Mouse (Mus musculus) liver, embryonic 12.5 days (tissue): ENCODE measurements around the gene Glipr1. TPM values are rescaled to one million over a fixed set of nuclear protein-coding genes. Genes with fewer than 3 reads are reported as not detected.

Experiments used
- ATAC-seq: fragments of 200-750 bp; cut with Nextera tagmentation; 2 replicates; pipeline ENCODE4 v1.8.0; 2017; ENCODE audit warnings: moderate number of reproducible peaks, mild to moderate bottlenecking, moderate library complexity
- H3K27ac ChIP-seq: fragments of 300-500 bp; sonication (generic); 2 replicates; pipeline ENCODE4 v1.5.1; 2016; ENCODE audit warnings: mild to moderate bottlenecking
- H3K27me3 ChIP-seq: fragments of 300-500 bp; sonication (generic); replicated peaks from 2 replicates; pipeline ENCODE4 v1.6.1; 2016; ENCODE audit warnings: mild to moderate bottlenecking, moderate library complexity
- H3K36me3 ChIP-seq: fragments of 300-500 bp; sonication (generic); 2 replicates; pipeline ENCODE4 v1.6.1; 2016; ENCODE audit warnings: mild to moderate bottlenecking, moderate library complexity
- H3K4me1 ChIP-seq: fragments of 300-500 bp; sonication (generic); 2 replicates; pipeline ENCODE4 v1.6.1; 2016
- H3K4me2 ChIP-seq: fragments of 300-500 bp; sonication (generic); 2 replicates; pipeline ENCODE4 v1.6.1; 2016; ENCODE audit warnings: mild to moderate bottlenecking, moderate library complexity
- H3K4me3 ChIP-seq: fragments of 300-500 bp; sonication (generic); 2 replicates; pipeline ENCODE4 v1.5.1; 2016; ENCODE audit warnings: mild to moderate bottlenecking, moderate library complexity
- H3K9ac ChIP-seq: fragments of 300-500 bp; sonication (generic); 2 replicates; pipeline ENCODE4 v1.6.1; 2016; ENCODE audit warnings: mild to moderate bottlenecking, moderate library complexity
- H3K9me3 ChIP-seq: fragments of 300-500 bp; sonication (generic); replicated peaks from 2 replicates; pipeline ENCODE4 v1.6.1; 2016; ENCODE audit warnings: mild to moderate bottlenecking, moderate library complexity
- WGBS: fragments of 180-500 bp; shearing (Covaris S2); methylation state at CpG from one replicate; pipeline ENCODE4 v1.1.7; 2016; ENCODE audit not compliant: insufficient replicate concordance; 5-methylcytosine and 5-hydroxymethylcytosine counted together
- polyA plus RNA-seq: library from polyadenylated mRNA; unstranded; fragments of >200 nt; fragmentation: Nextera tagmentation; extraction: Ambion mirVana; gene quantifications from 2 replicates; pipeline ENCODE4 v1.2.1, GENCODE M21; 2016

The Glipr1 gene
- polyA plus RNA-seq, 1 experiment from 2014 or later: 6.9 TPM

GRCm38 (mm10) chr10:111958046-111958421, 44.4 kb downstream of the Glipr1 start:
- no peak overlapping the region for H3K4me3 ChIP-seq
- no peak overlapping the region for H3K4me2 ChIP-seq
- no peaks in the 10 kb centered on the region for H3K9me3 ChIP-seq
- H3K27me3 ChIP-seq: no peaks in the 10 kb centered on the region
- no peak overlapping the region for H3K9ac ChIP-seq
- H3K27ac ChIP-seq: no peak overlapping the region
- no peaks in the 10 kb centered on the region for H3K36me3 ChIP-seq
- no peak for ATAC-seq
- H3K4me1 ChIP-seq: no peaks in the 10 kb centered on the region
- 32% methylated on average over 4 of the region's 4 CpGs for WGBS

DNA sequence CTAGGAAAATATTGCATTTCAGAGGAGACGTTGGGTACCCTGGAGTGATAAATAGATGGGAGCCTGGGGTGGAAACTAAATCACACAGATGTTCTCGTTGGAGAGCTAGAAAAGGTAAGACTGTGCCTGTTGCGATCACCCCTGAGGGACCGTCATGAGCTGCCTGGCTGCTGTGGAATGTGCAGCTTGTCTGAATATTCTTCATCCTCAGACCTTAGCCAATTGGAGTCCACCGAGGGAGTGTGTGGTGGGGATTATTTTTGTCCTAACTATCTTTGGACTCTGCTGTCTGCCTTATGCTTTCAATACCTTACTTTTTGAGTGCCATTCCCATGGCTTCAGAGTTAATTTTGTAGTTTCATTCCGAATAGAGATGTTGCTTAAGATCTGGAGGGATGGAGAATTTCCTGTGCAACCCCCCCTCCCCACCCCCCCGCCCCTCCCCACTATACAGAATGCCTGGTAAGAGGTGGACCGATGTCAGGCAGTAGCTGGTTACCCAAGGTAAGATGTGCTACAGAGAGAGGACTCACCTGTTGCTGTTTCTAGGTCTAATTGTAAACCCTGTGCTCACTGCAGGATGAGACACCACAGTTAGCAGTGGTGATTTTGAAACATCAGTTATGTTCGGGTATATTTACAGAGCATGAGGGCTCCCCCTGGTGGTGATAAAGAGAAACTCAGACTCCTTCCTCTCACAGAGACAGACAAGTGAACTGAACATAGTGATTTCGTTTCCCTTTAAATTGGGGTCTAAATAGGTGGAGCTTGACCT, 45.0 kb downstream of the Glipr1 start:
- Histone ChIP-seq H3K4me2 (no peak overlapping the region), H3K27me3 (no peaks in the 10 kb centered on the region), H3K27ac (no peak overlapping the region), H3K9ac (no peak overlapping the region), H3K36me3 (no peaks in the 10 kb centered on the region), H3K9me3 (no peaks in the 10 kb centered on the region), H3K4me1 (no peaks in the 10 kb centered on the region), H3K4me3 (no peak overlapping the region)
- ATAC-seq: peak; percentile 54; the same call in 1 of the 2 replicates
- WGBS: 52% methylated on average over 10 of the region's 10 CpGs

- no peak overlapping the region for H3K9ac ChIP-seq
- H3K27me3 ChIP-seq: no peaks in the 10 kb centered on the region
- no peaks in the 10 kb centered on the region for H3K9me3 ChIP-seq
- no peak overlapping the region for H3K27ac ChIP-seq
- H3K4me3 ChIP-seq: no peak overlapping the region
- H3K36me3 ChIP-seq: no peaks in the 10 kb centered on the region
- no peak for ATAC-seq
- 78% methylated on average over 2 of the region's 2 CpGs for WGBS
- no peaks in the 10 kb centered on the region for H3K4me1 ChIP-seq
- no peak overlapping the region for H3K4me2 ChIP-seq
These were observed 46.6 kb downstream of the Glipr1 start for GRCm38 (mm10) chr10:111955836-111956235.

- Histone ChIP-seq H3K9me3 (no peaks in the 10 kb centered on the region), H3K27me3 (no peaks in the 10 kb centered on the region), H3K27ac (no peak overlapping the region), H3K9ac (no peak overlapping the region), H3K4me2 (no peak overlapping the region), H3K4me1 (no peaks in the 10 kb centered on the region), H3K36me3 (no peaks in the 10 kb centered on the region), H3K4me3 (no peak overlapping the region)
- WGBS: 58% methylated on average over 4 of the region's 4 CpGs
- no peak for ATAC-seq
These were observed 53.4 kb downstream of the Glipr1 start for GRCm38 (mm10) chr10:111949008-111949407.

DNA sequence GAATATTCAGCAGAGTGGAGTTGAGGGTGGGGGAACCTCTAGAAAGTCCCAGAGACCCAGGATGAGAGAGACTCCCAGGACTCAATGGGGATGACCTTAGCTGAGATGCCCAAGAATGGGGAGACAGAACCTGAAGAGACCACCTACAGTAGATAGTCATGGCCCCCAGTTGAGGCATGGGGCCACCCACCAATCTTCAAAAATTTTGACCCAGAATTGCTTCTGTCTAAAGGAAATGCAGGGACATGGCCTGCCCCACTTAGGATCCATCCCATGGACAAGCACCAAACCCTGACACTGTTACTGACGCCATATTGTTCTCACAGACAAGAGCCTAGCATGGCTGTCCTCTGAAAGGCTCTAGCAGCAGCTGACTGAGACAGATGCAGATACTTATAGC, 54.4 kb downstream of the Glipr1 start:
- H3K4me1 ChIP-seq: no peaks in the 10 kb centered on the region
- H3K4me2 ChIP-seq: no peak overlapping the region
- no peak overlapping the region for H3K27ac ChIP-seq
- H3K9ac ChIP-seq: no peak overlapping the region
- H3K9me3 ChIP-seq: no peaks in the 10 kb centered on the region
- H3K27me3 ChIP-seq: no peaks in the 10 kb centered on the region
- no peak for ATAC-seq
- no peak overlapping the region for H3K4me3 ChIP-seq
- WGBS: 72% methylated on average over 1 of the region's 1 CpGs
- no peaks in the 10 kb centered on the region for H3K36me3 ChIP-seq

DNA sequence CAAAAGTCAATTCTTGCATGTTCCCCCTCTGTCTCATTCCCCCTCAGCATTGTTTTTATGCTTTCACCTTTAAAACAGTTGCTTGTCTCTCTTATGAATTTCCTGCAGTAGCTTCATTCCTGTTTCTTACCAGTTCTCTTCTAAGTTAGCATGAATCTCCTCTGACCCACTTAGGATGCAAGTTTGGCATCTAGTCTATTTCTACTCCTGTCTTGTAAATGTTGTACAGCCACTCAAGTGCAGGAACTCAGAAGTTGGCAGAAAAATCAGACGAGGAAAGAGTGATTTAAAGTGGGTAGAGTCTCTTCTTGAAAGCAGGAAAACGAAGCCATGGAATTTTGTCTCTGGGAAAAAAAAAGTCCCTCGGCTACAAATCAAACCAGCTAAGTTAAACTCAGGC, 56.9 kb downstream of the Glipr1 start:
- H3K36me3 ChIP-seq: no peaks in the 10 kb centered on the region
- H3K4me2 ChIP-seq: no peak overlapping the region
- no peak overlapping the region for H3K9ac ChIP-seq
- H3K27me3 ChIP-seq: no peaks in the 10 kb centered on the region
- no peaks in the 10 kb centered on the region for H3K9me3 ChIP-seq
- H3K4me3 ChIP-seq: no peak overlapping the region
- H3K4me1 ChIP-seq: no peaks in the 10 kb centered on the region
- ATAC-seq: no peak
- H3K27ac ChIP-seq: no peak overlapping the region
- 48% methylated on average over 3 of the region's 3 CpGs for WGBS

DNA sequence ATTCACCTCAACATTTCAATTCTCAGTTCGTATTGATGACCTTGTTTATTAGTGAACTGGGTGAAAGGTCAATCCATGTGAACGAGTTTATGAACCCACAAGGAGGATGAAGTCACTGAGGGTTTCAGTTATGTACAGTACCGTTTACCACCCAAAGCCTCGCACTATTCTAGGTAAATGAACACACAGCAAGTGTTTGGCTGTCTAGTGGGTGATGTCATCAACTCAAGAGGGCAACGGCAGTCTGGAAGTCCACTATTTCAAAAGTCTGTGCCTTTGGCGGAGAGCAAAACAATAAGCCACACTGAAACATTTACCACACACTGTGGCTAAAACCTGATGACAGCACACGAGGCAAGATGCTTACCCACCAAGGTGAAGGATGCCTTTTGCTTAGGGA, 59.4 kb downstream of the Glipr1 start:
- WGBS: 70% methylated on average over 7 of the region's 7 CpGs
- no peak overlapping the region for H3K4me2 ChIP-seq
- ATAC-seq: no peak
- no peaks in the 10 kb centered on the region for H3K36me3 ChIP-seq
- H3K27me3 ChIP-seq: no peaks in the 10 kb centered on the region
- no peak overlapping the region for H3K9ac ChIP-seq
- H3K9me3 ChIP-seq: no peaks in the 10 kb centered on the region
- H3K27ac ChIP-seq: no peak overlapping the region
- H3K4me1 ChIP-seq: no peaks in the 10 kb centered on the region
- no peak overlapping the region for H3K4me3 ChIP-seq

DNA sequence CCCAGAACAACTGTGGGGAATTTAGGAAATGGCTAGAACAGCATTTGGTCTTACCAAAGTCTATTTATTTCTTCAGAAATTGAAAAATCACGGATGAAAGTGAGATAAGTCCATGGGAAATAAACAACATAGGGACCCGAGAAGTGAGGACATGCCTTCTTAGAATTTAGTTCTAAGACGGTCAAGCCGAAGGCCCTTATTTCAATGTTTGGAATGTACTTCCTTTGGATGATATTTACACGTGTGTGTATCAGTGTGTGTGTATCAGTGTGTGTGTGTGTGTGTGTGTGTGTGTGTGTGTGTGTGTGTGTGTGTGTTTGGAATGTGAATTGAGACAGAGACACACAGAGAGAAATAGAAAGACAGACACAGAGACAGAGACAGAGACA, 65.3 kb downstream of the Glipr1 start:
- H3K4me3 ChIP-seq: no peak overlapping the region
- WGBS: 60% methylated on average over 5 of the region's 5 CpGs
- no peaks in the 10 kb centered on the region for H3K4me1 ChIP-seq
- no peak overlapping the region for H3K9ac ChIP-seq
- no peak overlapping the region for H3K27ac ChIP-seq
- no peak for ATAC-seq
- no peak overlapping the region for H3K4me2 ChIP-seq
- H3K9me3 ChIP-seq: no peaks in the 10 kb centered on the region
- H3K36me3 ChIP-seq: no peaks in the 10 kb centered on the region
- H3K27me3 ChIP-seq: no peaks in the 10 kb centered on the region

DNA sequence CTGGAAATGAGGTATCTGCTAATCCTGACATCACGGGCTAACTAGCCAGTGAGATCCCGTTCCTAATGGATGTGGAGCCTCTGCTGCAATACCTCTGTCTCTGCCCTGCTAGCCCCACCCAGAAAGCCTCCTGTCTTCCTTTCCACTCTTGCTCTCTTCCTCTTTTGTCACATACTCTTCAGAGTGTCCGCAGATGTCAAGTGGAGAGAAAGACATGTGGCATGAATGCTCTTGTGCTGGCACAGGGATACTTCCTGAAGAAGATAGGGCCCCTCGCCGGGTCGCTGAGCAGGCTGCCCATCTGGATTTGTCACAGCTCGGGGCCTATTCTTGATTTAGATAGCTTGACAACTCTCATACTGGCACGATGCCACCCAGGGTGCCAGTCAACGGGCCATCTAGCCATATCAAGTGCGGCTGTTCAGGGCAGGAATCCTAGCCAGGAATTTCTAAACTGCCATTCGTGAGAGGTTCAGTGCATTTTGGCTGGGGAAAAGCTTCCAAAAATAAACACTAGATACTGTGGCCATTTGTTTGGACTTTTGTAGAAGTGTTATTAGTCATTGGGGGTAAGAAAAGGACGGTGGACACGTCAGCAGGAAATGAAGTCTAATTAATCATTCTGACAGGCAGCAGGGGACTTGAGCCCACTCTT, 65.8 kb downstream of the Glipr1 start:
- Histone ChIP-seq H3K9ac (no peak overlapping the region), H3K27ac (peak overlapping the region; percentile 12; the same call in 1 of the 2 replicates), H3K4me1 (no peaks in the 10 kb centered on the region), H3K27me3 (no peaks in the 10 kb centered on the region), H3K4me3 (no peak overlapping the region), H3K9me3 (no peaks in the 10 kb centered on the region), H3K36me3 (no peaks in the 10 kb centered on the region), H3K4me2 (no peak overlapping the region)
- WGBS: 34% methylated on average over 13 of the region's 13 CpGs
- no peak for ATAC-seq

DNA sequence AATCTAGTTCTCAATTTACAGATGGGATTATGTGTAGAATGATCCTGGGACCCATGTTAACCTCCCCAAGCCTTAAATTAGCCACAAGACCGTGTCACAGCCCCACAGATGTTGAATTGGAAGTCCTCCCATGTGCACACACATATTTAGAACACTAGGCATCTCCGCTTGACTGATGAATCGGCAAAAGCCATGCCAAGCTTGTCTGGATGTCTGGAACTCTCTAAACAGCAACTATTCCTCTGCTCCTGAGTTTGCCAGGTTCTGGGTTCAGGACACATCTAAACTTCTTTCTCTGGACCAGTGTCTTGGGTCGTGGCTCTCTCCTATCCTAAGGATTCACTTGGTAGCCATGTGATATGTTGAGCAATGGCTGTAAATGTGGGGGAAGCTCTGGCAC, 66.4 kb downstream of the Glipr1 start:
- H3K36me3 ChIP-seq: no peaks in the 10 kb centered on the region
- no peak overlapping the region for H3K4me2 ChIP-seq
- no peaks in the 10 kb centered on the region for H3K9me3 ChIP-seq
- peak overlapping the region; percentile 12; the same call in 1 of the 2 replicates for H3K27ac ChIP-seq
- ATAC-seq: no peak
- no peak overlapping the region for H3K9ac ChIP-seq
- H3K4me1 ChIP-seq: no peaks in the 10 kb centered on the region
- H3K4me3 ChIP-seq: no peak overlapping the region
- H3K27me3 ChIP-seq: no peaks in the 10 kb centered on the region
- 63% methylated on average over 4 of the region's 4 CpGs for WGBS
